Mouse (Mus musculus): ENCODE measurements around the gene Emc10.

- TF ChIP-seq CTCF (IDR thresholded peaks at IDR 0.05; ENCODE audit: borderline replicate concordance, extremely low read depth, insufficient read depth, insufficient read length) (no peak), POLR2A (IDR thresholded peaks at IDR 0.05; ENCODE audit: borderline replicate concordance, extremely low read depth, insufficient read depth, insufficient read length, poor library complexity, severe bottlenecking) (no peak)
Observed at GRCm38 (mm10) chr7:44463556-44464225, 32.6 kb downstream of the Emc10 start.
